Mouse (Mus musculus) C2C12 (cell line): ENCODE measurements around the gene Elovl5.

Experiments used
- CTCF ChIP-seq: IDR thresholded peaks from one replicate; pipeline ENCODE4 v1.5.1; 2011; ENCODE audit not compliant: control insufficient read depth, insufficient read depth, insufficient read length
- MAX ChIP-seq: IDR thresholded peaks from one replicate; pipeline ENCODE4 v1.6.1; 2011; ENCODE audit warnings: mild to moderate bottlenecking, control low read depth
- MYOD1 ChIP-seq: IDR thresholded peaks from one replicate; pipeline ENCODE4 v1.6.1; 2011; ENCODE audit warnings: low read depth; ENCODE audit not compliant: control insufficient read depth, insufficient read length
- MYOG ChIP-seq: IDR thresholded peaks from one replicate; pipeline ENCODE4 v1.6.1; 2011; ENCODE audit not compliant: control insufficient read depth, insufficient read length; ENCODE audit errors: extremely low read depth
- USF1 ChIP-seq: IDR thresholded peaks from one replicate; pipeline ENCODE4 v1.6.1; 2011; ENCODE audit warnings: low read depth, mild to moderate bottlenecking, control low read depth, moderate library complexity

- TF ChIP-seq CTCF (no peak), USF1 (no peak), MAX (no peak), MYOG (no peak), MYOD1 (no peak)
Measured at GRCm38 (mm10) chr9:77986153-77986795, 69.1 kb downstream of the Elovl5 start.
